Mouse (Mus musculus) embryonic facial prominence, embryonic 11.5 days (tissue): ENCODE data around the gene Espn. TPM values are rescaled to one million over a fixed set of nuclear protein-coding genes. Genes with fewer than 3 reads are reported as not detected.

Source experiments
- ATAC-seq: fragments of 200-750 bp; cut with Nextera tagmentation; replicated peaks from 2 replicates; pipeline ENCODE4 v1.8.0; 2017; ENCODE audit warnings: low read depth; ENCODE audit not compliant: insufficient number of reproducible peaks, low FRiP score, low TSS enrichment
- DNase-seq: peaks from one replicate; pipeline ENCODE4 v3.0.0-alpha.2; 2015; ENCODE audit warnings: low spot score
- H3K27ac ChIP-seq: fragments of 300-500 bp; sonication (generic); replicated peaks from 2 replicates; pipeline ENCODE4 v1.5.1; 2014; ENCODE audit warnings: mild to moderate bottlenecking, low read depth, low read length, control low read depth
- H3K27me3 ChIP-seq: fragments of 300-500 bp; sonication (generic); 2 replicates; pipeline ENCODE4 v1.6.1; 2014; ENCODE audit warnings: mild to moderate bottlenecking, low read length, moderate library complexity, mixed read lengths; ENCODE audit not compliant: control insufficient read depth, insufficient read depth
- H3K36me3 ChIP-seq: fragments of 300-500 bp; sonication (generic); replicated peaks from 2 replicates; pipeline ENCODE4 v1.6.1; 2014; ENCODE audit warnings: low read depth, mild to moderate bottlenecking, low read length, moderate library complexity, mixed read lengths; ENCODE audit not compliant: control insufficient read depth, insufficient read depth
- H3K4me1 ChIP-seq: fragments of 300-500 bp; sonication (generic); 2 replicates; pipeline ENCODE4 v1.6.1; 2014; ENCODE audit warnings: low read length, mixed read lengths; ENCODE audit not compliant: control insufficient read depth, insufficient read depth
- H3K4me2 ChIP-seq: fragments of 300-500 bp; sonication (generic); 2 replicates; pipeline ENCODE4 v1.6.1; 2014; ENCODE audit warnings: low read depth, mild to moderate bottlenecking, control low read depth, low read length, moderate library complexity
- H3K4me3 ChIP-seq: fragments of 300-500 bp; sonication (generic); 2 replicates; pipeline ENCODE4 v1.5.1; 2014; ENCODE audit warnings: low read depth, low read length, control low read depth
- H3K9ac ChIP-seq: fragments of 300-500 bp; sonication (generic); replicated peaks from 2 replicates; pipeline ENCODE4 v1.6.1; 2014; ENCODE audit warnings: mild to moderate bottlenecking, control low read depth, low read length
- H3K9me3 ChIP-seq: fragments of 300-500 bp; sonication (generic); replicated peaks from 2 replicates; pipeline ENCODE4 v1.6.1; 2016; ENCODE audit warnings: mild to moderate bottlenecking, low read length, inconsistent platforms, mixed read lengths; ENCODE audit not compliant: control insufficient read depth
- WGBS: fragments of 180-500 bp; shearing (Covaris S2); extraction: QIAGEN DNeasy Blood & Tissue Kit; methylation state at CpG from one replicate; pipeline ENCODE4 v1.1.7; 2014; 5-methylcytosine and 5-hydroxymethylcytosine counted together
- polyA plus RNA-seq: library from polyadenylated mRNA; unstranded; fragments of >200 nt; fragmentation: Nextera tagmentation; extraction: Ambion mirVana; gene quantifications from 2 replicates; pipeline ENCODE4 v1.2.1, GENCODE M21; 2014

The Espn gene
- polyA plus RNA-seq, 1 experiment from 2014 or later = 6.2 TPM

DNA sequence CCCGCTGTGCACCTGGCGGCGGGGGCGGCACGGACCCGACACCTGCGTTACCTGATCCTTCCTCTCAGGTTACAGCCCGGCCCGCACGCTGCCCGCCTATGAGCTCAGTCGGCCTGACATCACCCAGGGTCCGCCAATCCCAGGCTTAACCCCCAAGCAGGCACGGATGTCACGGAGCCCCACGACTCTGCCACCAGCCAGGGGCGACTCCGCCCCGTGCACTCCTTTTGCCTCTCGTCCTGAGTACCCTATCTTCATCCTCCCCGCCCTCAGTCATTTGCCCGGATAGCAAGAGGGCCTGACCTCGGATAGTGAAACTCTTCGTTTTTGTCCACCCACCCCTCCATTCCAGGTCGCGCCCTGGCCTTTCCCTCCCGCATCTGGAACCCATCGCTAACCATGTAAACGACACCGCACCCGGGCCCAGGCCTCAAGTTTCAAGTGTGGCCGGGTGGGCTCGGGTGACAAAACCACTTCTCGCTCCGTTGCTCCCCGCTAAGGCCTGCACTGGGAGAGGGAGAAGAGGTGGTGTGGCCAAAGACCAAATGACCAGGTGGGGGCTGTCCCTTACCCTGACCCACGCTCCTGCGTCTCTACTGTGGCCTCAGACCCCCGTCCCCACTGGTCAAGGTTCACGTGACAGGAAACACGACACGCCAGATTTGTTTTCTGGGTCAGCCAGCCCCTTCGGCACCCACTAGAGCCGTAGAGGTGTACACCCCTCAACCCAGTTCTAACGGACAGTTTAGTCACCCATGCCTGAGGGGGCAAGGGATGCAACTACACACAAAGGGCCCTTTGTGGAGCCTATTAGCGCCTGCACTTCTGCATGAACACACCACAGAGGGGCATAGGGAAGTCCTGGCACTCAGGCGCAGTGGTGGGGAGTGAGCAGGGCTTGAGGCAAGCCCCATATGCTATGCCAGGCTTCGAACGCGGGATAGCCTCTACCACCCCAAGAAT, 20.1 kb downstream of the Espn start:
- H3K4me3 ChIP-seq = peak overlapping the region; percentile 34
- H3K27ac ChIP-seq = no peak overlapping the region
- no peaks in the 10 kb centered on the region for H3K36me3 ChIP-seq
- ATAC-seq = no peak
- H3K27me3 ChIP-seq = peaks cover 65% of the 10 kb centered on the region
- 2% methylated on average over 50 of the region's 50 CpGs for WGBS
- H3K4me1 ChIP-seq = peaks cover 24% of the 10 kb centered on the region
- H3K4me2 ChIP-seq = peak overlapping the region; percentile 58
- H3K9ac ChIP-seq = no peak overlapping the region; the same call in 1 of the 2 replicates
- H3K9me3 ChIP-seq = no peaks in the 10 kb centered on the region
- DNase-seq = peak; percentile 55

DNA sequence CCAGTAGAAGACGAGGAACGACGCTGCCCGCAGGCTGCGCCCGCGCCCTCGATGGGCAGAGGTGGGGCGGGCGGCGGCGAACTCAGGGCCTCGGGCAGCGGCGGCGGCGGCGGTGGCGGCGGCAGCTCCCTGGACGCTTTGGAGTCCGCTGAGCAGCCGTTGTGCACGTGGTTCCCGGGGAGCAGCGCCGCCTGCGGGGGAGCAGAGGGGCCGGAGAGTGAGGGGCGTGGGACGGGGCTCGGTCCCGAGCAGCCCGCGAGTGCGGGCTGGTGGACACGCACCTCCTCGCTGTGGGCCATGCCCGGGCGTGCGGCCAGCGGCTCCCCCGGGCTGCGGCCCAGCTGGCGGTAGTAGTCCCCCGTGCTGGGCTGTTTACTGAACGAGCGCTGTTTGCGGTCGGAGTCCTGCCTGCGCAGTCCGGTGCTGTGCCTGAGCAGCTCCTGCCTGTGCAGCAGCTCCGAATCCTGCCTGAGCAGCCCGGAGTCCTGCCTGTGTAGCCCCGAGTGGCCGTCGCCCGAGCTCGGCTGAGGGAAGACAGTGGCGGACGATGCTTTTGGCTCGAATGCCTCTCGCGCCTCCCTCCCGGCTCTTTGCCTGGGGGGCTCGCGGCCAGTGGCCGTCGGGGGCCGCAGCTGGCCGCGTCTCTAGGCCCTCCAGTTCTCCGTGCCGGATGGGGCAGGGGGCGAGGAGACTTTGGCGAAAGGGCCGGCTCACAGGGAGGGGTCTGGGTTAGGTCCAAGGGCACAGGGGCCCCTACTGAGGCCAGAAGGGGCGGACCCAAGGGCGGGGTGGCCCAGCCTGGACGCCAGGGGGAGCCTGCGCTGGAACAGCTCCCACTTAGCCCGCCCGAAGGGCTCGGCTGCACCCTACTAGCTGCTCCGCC, 21.2 kb downstream of the Espn start:
- peak overlapping the region; percentile 44; the same call in 1 of the 2 replicates for H3K9ac ChIP-seq
- H3K4me2 ChIP-seq = peak overlapping the region; percentile 58
- peaks cover 76% of the 10 kb centered on the region for H3K27me3 ChIP-seq
- peak overlapping the region; percentile 20; the same call in 1 of the 2 replicates for H3K27ac ChIP-seq
- H3K36me3 ChIP-seq = no peaks in the 10 kb centered on the region
- under 1% methylated on average over 78 of the region's 85 CpGs for WGBS
- peak overlapping the region; percentile 34 for H3K4me3 ChIP-seq
- no peaks in the 10 kb centered on the region for H3K9me3 ChIP-seq
- DNase-seq = peak; percentile 65
- H3K4me1 ChIP-seq = peaks cover 32% of the 10 kb centered on the region
- peak; percentile 55 for ATAC-seq

DNA sequence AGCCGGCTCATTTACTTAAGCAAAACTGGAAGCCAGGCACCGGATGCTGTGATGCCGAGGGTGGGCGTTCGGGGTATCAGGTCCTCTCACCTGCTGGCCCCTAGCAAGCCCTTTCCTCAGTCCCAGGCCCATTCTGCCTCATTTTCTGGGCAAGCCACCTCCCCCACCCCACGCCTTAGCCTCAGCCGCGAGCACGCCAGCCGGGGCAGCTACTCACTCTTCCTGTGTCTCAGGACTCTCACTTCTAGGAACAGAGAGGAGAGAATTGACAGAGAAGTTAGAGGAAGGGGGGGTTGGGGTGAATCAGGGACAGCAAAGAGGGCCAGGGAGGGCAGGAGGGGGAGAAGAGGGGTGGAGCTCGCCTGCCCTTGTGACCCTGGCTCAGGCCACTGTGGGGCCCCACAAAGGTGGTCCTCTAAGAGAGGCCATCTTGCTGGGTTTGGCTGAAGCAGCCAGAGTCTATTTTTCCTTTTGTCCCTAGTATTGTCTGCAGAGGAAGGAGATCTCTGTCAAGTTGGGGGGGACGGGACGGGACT, 22.7 kb downstream of the Espn start:
- Histone ChIP-seq H3K27ac (no peak overlapping the region), H3K4me3 (no peak overlapping the region), H3K36me3 (no peaks in the 10 kb centered on the region), H3K9me3 (no peaks in the 10 kb centered on the region), H3K9ac (no peak overlapping the region), H3K27me3 (peaks cover 90% of the 10 kb centered on the region), H3K4me1 (peaks cover 39% of the 10 kb centered on the region), H3K4me2 (no peak overlapping the region; the same call in 1 of the 2 replicates)
- no peak for DNase-seq
- ATAC-seq = no peak
- WGBS = 13% methylated on average over 13 of the region's 13 CpGs

DNA sequence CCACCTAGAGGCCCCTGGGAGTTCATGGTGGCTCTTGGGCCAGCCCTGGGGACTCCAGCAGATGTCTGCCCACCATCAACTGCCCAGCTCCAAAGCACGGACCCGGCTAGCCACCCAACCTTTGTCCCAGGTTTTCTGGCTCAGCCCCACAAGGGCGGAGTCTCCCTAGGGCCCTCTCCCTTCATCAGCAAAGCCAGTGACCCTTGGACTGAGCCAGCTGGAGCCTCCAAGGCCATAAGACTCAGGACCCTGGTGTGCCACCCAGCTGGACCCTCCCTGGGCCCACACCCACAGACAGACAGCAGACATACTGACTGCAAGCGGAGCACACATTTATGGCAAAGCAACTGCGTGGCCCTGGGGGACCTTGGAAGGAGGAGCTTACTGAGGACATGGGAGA, 23.4 kb downstream of the Espn start:
- DNase-seq = no peak
- Histone ChIP-seq H3K4me3 (no peak overlapping the region), H3K36me3 (no peaks in the 10 kb centered on the region), H3K9ac (no peak overlapping the region), H3K27me3 (peaks cover 92% of the 10 kb centered on the region), H3K4me1 (peaks cover 39% of the 10 kb centered on the region), H3K27ac (no peak overlapping the region), H3K9me3 (no peaks in the 10 kb centered on the region), H3K4me2 (no peak overlapping the region)
- 64% methylated on average over 5 of the region's 5 CpGs for WGBS
- ATAC-seq = no peak

DNA sequence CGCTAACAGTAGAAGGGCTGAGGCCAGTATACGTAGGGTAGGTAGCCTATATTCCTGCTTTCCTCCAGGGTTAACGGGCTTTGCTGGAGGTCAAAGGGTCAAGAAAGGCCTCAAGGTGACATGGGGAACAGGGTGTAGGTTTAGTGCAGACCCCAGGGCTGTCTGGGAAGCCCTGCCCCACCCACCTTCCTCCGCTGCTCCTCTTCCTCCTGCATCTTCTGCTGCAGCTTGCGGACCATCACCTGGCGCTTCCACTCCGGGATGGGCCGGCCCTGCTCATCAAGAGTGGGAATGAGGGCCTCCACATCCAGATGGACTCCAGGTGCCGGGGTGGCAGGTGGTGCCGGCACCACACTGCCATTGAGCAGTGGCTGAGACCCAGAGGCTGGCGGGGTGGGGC, 24.3 kb downstream of the Espn start:
- Histone ChIP-seq H3K9ac (no peak overlapping the region), H3K27ac (no peak overlapping the region), H3K9me3 (no peaks in the 10 kb centered on the region), H3K4me3 (no peak overlapping the region), H3K4me1 (peaks cover 39% of the 10 kb centered on the region), H3K4me2 (no peak overlapping the region), H3K36me3 (no peaks in the 10 kb centered on the region), H3K27me3 (peaks cover 96% of the 10 kb centered on the region)
- 83% methylated on average over 11 of the region's 11 CpGs for WGBS
- DNase-seq (no peak), ATAC-seq (no peak)

DNA sequence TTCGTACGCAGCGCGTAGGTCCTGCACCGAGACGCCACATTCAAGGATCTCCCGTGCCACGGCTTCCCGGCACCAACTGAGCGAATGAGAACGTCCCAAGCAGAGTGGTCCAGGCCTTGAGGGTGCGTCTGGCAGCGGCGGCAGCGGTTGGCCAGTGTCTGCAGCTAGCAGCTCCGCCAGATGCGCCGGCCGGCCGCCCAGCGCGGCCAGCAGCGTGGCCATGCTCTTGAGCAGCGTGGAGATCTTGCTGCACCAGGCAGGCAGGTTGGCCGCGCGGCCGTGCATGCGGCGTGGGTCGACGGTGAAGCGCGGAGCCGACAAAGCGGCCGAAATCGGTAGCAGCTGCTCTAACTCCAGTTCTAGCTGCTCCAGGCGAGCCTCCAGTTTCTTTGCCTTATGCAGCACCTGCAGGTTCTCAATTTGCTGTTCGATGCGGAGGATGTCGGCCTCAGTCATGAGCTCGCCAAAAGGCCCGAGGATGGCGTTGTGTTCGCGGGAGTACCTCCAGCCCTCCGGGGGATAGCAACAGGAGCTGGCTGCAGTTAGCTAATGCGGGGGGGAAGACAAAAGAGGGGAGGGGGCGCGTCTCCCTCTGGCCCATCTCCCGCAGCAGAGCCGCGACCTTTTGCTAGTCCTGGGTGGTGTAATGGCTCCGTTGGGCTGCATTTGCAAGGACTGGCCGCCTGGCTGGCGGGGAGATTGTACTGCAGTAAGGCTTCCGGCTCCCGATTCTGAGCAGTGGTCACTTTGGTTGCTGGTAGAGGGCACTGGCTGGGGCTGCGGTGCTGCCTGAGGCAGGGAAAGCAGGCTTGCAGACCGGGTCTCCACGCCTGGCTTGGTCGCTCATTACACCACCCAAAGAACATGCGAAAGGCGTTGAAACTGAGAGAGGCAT, 25.9 kb downstream of the Espn start:
- 5% methylated on average over 65 of the region's 65 CpGs for WGBS
- Histone ChIP-seq H3K27me3 (peaks cover 94% of the 10 kb centered on the region), H3K9ac (no peak overlapping the region; the same call in none of the 2 replicates), H3K9me3 (no peaks in the 10 kb centered on the region), H3K36me3 (no peaks in the 10 kb centered on the region), H3K4me2 (peak overlapping the region; percentile 37), H3K27ac (no peak overlapping the region), H3K4me1 (peaks cover 28% of the 10 kb centered on the region), H3K4me3 (peak overlapping the region; percentile 15)
- ATAC-seq (no peak), DNase-seq (peak; percentile 43)
